Mouse (Mus musculus): ENCODE data around the gene Rab40b. TPM values are rescaled to one million over a fixed set of nuclear protein-coding genes. Genes with fewer than 3 reads are reported as not detected.

The Rab40b gene
- 9.8 and 12.2 TPM in 2 replicates for polyA plus RNA-seq (2012; rRNA removed)

GRCm38 (mm10) chr11:121387750-121388553 lies at the start of gene Rab40b:
Rab40b (minus strand) TSS chr11:121388251.

GRCm38 (mm10) chr11:121434156-121435155 lies 46.4 kb upstream of the Rab40b start, which contains the start of gene Fn3k:
Fn3k (plus strand) TSS chr11:121434913.

GRCm38 (mm10) chr11:121420830-121421552 lies 32.9 kb upstream of the Rab40b start, which contains the start of gene Fn3krp:
Fn3krp (plus strand) TSS chr11:121421401.

GRCm38 (mm10) chr11:121354091-121354707 lies 33.9 kb downstream of the Rab40b start, which contains the start of gene Wdr45b:
Wdr45b (minus strand) TSS chr11:121354445.

Other genes with a start within 250 kb of the Rab40b start
- not detected in 2 replicates for gene Tex19.1, start 242.1 kb downstream of the Rab40b start, polyA plus RNA-seq (2012; rRNA removed)
- gene Uts2r, start 228.0 kb downstream of the Rab40b start, polyA plus RNA-seq (2012; rRNA removed), result 0.65 and 0.70 TPM in 2 replicates
- 131 and 136 TPM in 2 replicates for gene Hexdc, start 183.8 kb downstream of the Rab40b start, polyA plus RNA-seq (2012; rRNA removed)
- 7.4 and 9.6 TPM in 2 replicates for gene Ogfod3, start 183.5 kb downstream of the Rab40b start, polyA plus RNA-seq (2012; rRNA removed)
- 48.4 TPM in 2 replicates for gene Cybc1, start 158.9 kb downstream of the Rab40b start, polyA plus RNA-seq (2012; rRNA removed)
- 78.6 and 79.8 TPM in 2 replicates for gene Narf, start 151.0 kb downstream of the Rab40b start, polyA plus RNA-seq (2012; rRNA removed)
- 59.0 and 65.3 TPM in 2 replicates for gene Foxk2, start 128.3 kb downstream of the Rab40b start, polyA plus RNA-seq (2012; rRNA removed)
- gene Wdr45b, start 33.8 kb downstream of the Rab40b start, polyA plus RNA-seq (2012; rRNA removed), result 77.3 and 82.3 TPM in 2 replicates
- gene Fn3krp, start 33.1 kb upstream of the Rab40b start, polyA plus RNA-seq (2012; rRNA removed), result 12.3 and 12.6 TPM in 2 replicates
- 5.4 and 6.4 TPM in 2 replicates for gene Fn3k, start 46.7 kb upstream of the Rab40b start, polyA plus RNA-seq (2012; rRNA removed)
- gene Tbcd, start 63.7 kb upstream of the Rab40b start, polyA plus RNA-seq (2012; rRNA removed), result 75.9 and 76.6 TPM in 2 replicates
- gene Zfp750, start 131.1 kb upstream of the Rab40b start, polyA plus RNA-seq (2012; rRNA removed), result 0.04 TPM in 2 replicates